Mouse (Mus musculus): Measurements from ENCODE around the gene Serpina3f. TPM values are rescaled to one million over a fixed set of nuclear protein-coding genes. Genes with fewer than 3 reads are reported as not detected.

Serpina3f gene
- total RNA-seq (2014; rRNA removed) (0.43 TPM in 1 of 2 replicates, not detected in the other), polyA plus RNA-seq (2015; fragmentation: Nextera tagmentation; extraction: Ambion mirVana) (0.09 TPM in 2 replicates)

DNA sequence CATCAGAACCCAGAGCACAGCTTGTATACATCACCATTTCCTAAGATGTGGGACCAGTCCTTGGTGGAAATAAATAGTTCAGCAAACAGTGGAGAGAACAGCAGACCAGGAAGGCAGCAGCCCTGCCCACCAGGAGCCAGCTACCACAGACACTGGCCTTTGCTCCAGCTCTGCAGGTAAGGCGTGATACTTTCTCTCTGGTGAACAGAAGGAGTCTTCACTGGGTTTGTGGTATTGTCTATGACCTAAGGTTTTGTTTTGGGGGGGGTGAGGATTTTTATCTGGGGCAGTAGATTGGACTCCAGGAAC is at the start of gene Serpina3f:
Gene Serpina3f, plus strand, starts transcription at position 100 of the 309 bp plus-strand sequence.
- H3K36me3 ChIP-seq (ENCODE audit: insufficient read depth, low read length) = no peaks in the 10 kb centered on the region
- no peak within 1 kb of the TSS for H3K27ac ChIP-seq
- no peak for ATAC-seq
- H3K4me3 ChIP-seq (ENCODE audit: low read length) = no peak within 1 kb of the TSS
- no peak within 1 kb of the TSS for H3K9ac ChIP-seq (replicated peaks; ENCODE audit: low read length)
- no peak within 1 kb of the TSS for H3K4me2 ChIP-seq (ENCODE audit: low read depth, low read length)
- H3K27me3 ChIP-seq (ENCODE audit: insufficient read depth, low read length) = no peaks in the 10 kb centered on the region
- 76% methylated on average over 1 of the region's 1 CpGs for WGBS
- H3K9me3 ChIP-seq (ENCODE audit: low read length) = no peaks in the 10 kb centered on the region
- DNase-seq (ENCODE audit: low spot score) = no peak
- TF ChIP-seq CTCF (IDR thresholded peaks at IDR 0.05; ENCODE audit: low read depth) = no peak
- H3K4me1 ChIP-seq (ENCODE audit: insufficient read depth, low read length) = no peaks in the 10 kb centered on the region

DNA sequence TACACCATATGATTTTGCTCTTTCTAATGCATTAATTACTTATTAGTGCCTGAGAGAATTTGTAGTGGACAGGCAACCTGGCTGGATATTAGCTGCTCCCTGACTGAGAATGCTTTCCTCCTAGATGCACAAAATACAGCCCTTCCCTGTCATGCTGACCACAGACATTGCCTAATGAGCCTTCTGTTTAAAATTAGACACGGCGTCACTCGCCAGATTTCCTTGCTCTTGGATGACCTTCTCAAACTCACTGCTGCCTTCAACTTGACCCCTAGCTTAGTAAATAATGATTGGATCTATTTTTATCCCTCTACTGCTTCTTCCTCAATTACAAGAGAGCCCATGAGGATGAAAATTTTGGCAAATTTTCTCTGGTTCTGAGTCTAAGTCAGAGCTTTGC is 39.6 kb upstream of the Serpina3f start:
- Histone ChIP-seq H3K4me3 (ENCODE audit: low read length) (no peak overlapping the region), H3K4me1 (ENCODE audit: insufficient read depth, low read length) (no peaks in the 10 kb centered on the region), H3K27me3 (ENCODE audit: insufficient read depth, low read length) (no peaks in the 10 kb centered on the region), H3K4me2 (ENCODE audit: low read depth, low read length) (no peak overlapping the region), H3K9me3 (ENCODE audit: low read length) (no peaks in the 10 kb centered on the region), H3K27ac (no peak overlapping the region), H3K9ac (replicated peaks; ENCODE audit: low read length) (no peak overlapping the region), H3K36me3 (ENCODE audit: insufficient read depth, low read length) (no peaks in the 10 kb centered on the region)
- ATAC-seq = no peak
- DNase-seq (ENCODE audit: low spot score) = no peak
- no peak for TF ChIP-seq CTCF (IDR thresholded peaks at IDR 0.05; ENCODE audit: low read depth)
- whole genome bisulfite sequencing = 81% methylated on average over 3 of the region's 3 CpGs

DNA sequence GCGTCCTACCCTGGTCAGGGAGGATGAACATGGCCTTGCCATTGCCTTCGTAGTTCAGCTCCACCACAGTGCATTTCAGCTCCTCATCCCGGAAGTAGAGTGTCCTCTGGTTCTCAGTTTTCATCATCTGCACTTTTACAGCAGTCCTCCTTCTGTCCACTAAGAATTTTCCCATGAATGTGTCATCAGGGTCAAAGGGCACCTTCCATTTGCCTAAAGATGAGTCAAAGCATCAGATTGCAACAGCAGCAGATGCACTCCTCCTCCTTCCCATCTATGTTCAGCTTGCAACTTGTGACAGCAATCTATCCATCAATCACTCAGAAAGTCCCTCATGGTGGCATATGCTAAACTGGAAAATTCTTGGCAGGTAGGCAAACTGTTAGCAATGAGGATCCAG is 38.7 kb upstream of the Serpina3f start:
- Histone ChIP-seq H3K4me1 (ENCODE audit: insufficient read depth, low read length) (no peaks in the 10 kb centered on the region), H3K4me2 (ENCODE audit: low read depth, low read length) (no peak overlapping the region), H3K27ac (no peak overlapping the region), H3K9me3 (ENCODE audit: low read length) (no peaks in the 10 kb centered on the region), H3K36me3 (ENCODE audit: insufficient read depth, low read length) (no peaks in the 10 kb centered on the region), H3K4me3 (ENCODE audit: low read length) (no peak overlapping the region), H3K9ac (replicated peaks; ENCODE audit: low read length) (no peak overlapping the region), H3K27me3 (ENCODE audit: insufficient read depth, low read length) (no peaks in the 10 kb centered on the region)
- no peak for DNase-seq (ENCODE audit: low spot score)
- WGBS = 83% methylated on average over 3 of the region's 3 CpGs
- ATAC-seq = no peak
- TF ChIP-seq CTCF (IDR thresholded peaks at IDR 0.05; ENCODE audit: low read depth) = no peak

DNA sequence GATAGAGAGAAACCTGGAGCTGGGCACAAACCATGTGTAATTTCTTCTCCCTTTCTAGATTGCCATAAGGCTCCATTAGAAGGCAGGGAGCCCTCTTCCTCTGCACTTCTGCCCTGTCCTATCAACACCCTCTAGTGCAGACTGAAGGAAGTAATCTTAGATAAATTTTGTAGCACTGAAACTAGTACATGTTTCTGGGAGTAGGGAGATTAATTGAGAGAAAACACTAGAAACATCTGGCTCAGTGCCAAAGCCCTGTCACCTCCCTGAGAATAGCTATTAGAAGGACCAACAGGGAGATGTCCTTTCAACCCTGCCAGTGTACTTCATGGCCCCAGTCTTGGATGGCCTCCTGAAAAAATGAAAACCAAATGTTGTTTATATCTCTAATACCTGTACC is 35.8 kb upstream of the Serpina3f start:
- Histone ChIP-seq H3K27ac (no peak overlapping the region), H3K27me3 (ENCODE audit: insufficient read depth, low read length) (no peaks in the 10 kb centered on the region), H3K9ac (replicated peaks; ENCODE audit: low read length) (no peak overlapping the region), H3K4me3 (ENCODE audit: low read length) (no peak overlapping the region), H3K36me3 (ENCODE audit: insufficient read depth, low read length) (no peaks in the 10 kb centered on the region), H3K4me1 (ENCODE audit: insufficient read depth, low read length) (no peaks in the 10 kb centered on the region), H3K9me3 (ENCODE audit: low read length) (no peaks in the 10 kb centered on the region), H3K4me2 (ENCODE audit: low read depth, low read length) (no peak overlapping the region)
- no peak for TF ChIP-seq CTCF (IDR thresholded peaks at IDR 0.05; ENCODE audit: low read depth)
- DNase-seq (ENCODE audit: low spot score) = no peak
- ATAC-seq = no peak

DNA sequence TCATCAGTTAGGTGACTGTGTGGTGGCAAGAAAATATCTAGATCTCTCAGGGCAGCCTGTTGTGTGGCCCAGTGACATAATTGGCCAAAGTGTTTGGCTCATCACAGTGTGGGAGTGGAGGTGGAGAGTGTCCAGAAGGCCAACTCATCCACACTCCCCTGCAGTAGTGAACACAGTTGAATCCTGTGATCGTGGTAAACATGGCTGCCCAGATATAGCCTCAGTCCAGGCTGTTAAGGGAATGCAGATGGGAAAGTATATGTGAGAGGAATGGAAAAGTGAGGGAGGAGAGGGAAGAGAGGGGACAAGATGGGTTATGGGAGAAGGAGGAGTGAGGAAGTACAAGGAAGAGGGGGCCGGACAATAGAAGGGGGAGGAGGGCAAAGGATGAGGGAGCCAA is 35.4 kb upstream of the Serpina3f start:
- no peak for TF ChIP-seq CTCF (IDR thresholded peaks at IDR 0.05; ENCODE audit: low read depth)
- DNase-seq (ENCODE audit: low spot score) = no peak
- H3K27me3 ChIP-seq (ENCODE audit: insufficient read depth, low read length) = no peaks in the 10 kb centered on the region
- no peak for ATAC-seq
- H3K27ac ChIP-seq = no peak overlapping the region
- H3K9me3 ChIP-seq (ENCODE audit: low read length) = no peaks in the 10 kb centered on the region
- H3K9ac ChIP-seq (replicated peaks; ENCODE audit: low read length) = no peak overlapping the region
- H3K36me3 ChIP-seq (ENCODE audit: insufficient read depth, low read length) = no peaks in the 10 kb centered on the region
- 83% methylated on average over 2 of the region's 2 CpGs for WGBS
- no peaks in the 10 kb centered on the region for H3K4me1 ChIP-seq (ENCODE audit: insufficient read depth, low read length)
- H3K4me2 ChIP-seq (ENCODE audit: low read depth, low read length) = no peak overlapping the region
- no peak overlapping the region for H3K4me3 ChIP-seq (ENCODE audit: low read length)

DNA sequence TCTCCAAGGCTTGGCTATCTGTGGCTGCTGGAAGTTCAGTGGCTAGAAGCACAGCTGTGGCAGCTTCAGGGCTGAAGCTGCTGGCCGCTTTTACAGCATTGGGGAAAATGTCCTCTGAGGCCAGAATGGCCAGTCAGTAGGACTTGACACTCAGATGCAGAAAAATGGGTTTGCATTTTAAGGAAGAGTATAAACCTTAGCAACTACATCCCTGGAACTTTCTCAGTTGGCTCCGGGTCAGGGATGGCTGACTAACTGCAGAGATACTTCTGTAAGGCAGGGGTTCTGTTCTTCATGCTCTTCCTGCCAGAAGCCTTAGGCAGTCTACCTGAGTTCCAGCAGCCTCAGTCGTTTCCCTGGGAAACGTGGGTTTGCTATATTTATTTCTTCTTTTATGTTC is 29.3 kb upstream of the Serpina3f start:
- no peaks in the 10 kb centered on the region for H3K27me3 ChIP-seq (ENCODE audit: insufficient read depth, low read length)
- no peak overlapping the region for H3K4me3 ChIP-seq (ENCODE audit: low read length)
- H3K9ac ChIP-seq (replicated peaks; ENCODE audit: low read length) = no peak overlapping the region
- H3K4me2 ChIP-seq (ENCODE audit: low read depth, low read length) = no peak overlapping the region
- H3K4me1 ChIP-seq (ENCODE audit: insufficient read depth, low read length) = no peaks in the 10 kb centered on the region
- WGBS = 78% methylated on average over 4 of the region's 4 CpGs
- H3K9me3 ChIP-seq (ENCODE audit: low read length) = no peaks in the 10 kb centered on the region
- no peak for TF ChIP-seq CTCF (IDR thresholded peaks at IDR 0.05; ENCODE audit: low read depth)
- DNase-seq (ENCODE audit: low spot score) (no peak), ATAC-seq (no peak)
- H3K27ac ChIP-seq = no peak overlapping the region
- no peaks in the 10 kb centered on the region for H3K36me3 ChIP-seq (ENCODE audit: insufficient read depth, low read length)

DNA sequence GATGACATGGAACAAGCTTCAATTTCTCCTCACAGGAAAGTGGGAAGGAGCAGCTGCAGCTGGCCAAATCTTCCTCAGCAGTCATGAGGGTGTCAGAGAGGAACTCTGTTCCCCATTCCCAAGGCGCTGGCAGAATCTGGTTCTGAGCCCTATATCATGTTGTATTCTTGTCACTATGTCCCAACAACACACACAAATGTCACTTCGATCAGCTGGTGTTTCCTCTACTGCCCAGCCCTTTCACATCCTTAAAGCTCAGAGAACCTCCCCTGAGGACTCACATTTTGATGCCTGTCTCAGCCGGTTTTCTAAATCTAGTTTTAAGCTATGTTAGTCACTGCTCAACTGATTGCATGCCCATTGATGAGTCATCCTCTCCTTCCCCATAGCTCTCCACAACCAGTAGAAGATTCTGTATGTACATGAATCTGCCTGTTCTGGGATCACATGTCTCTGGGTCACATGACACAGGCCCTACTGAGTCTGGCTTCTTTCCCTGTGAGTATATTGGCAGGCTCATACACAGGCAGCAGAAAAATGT is 28.2 kb upstream of the Serpina3f start:
- Histone ChIP-seq H3K27me3 (ENCODE audit: insufficient read depth, low read length) (no peaks in the 10 kb centered on the region), H3K36me3 (ENCODE audit: insufficient read depth, low read length) (no peaks in the 10 kb centered on the region), H3K27ac (no peak overlapping the region), H3K4me2 (ENCODE audit: low read depth, low read length) (no peak overlapping the region), H3K9me3 (ENCODE audit: low read length) (no peaks in the 10 kb centered on the region), H3K9ac (replicated peaks; ENCODE audit: low read length) (no peak overlapping the region), H3K4me1 (ENCODE audit: insufficient read depth, low read length) (no peaks in the 10 kb centered on the region), H3K4me3 (ENCODE audit: low read length) (no peak overlapping the region)
- no peak for TF ChIP-seq CTCF (IDR thresholded peaks at IDR 0.05; ENCODE audit: low read depth)
- ATAC-seq (no peak), DNase-seq (ENCODE audit: low spot score) (no peak)
- WGBS = 78% methylated on average over 3 of the region's 3 CpGs

Data from hindbrain, postnatal 0 days (tissue).